Mouse (Mus musculus) gonadal fat pad, adult 2 months (tissue): ENCODE measurements around the gene Sdk2. TPM values are rescaled to one million over a fixed set of nuclear protein-coding genes. Genes with fewer than 3 reads are reported as not detected.

ENCODE experiments used
- DNase-seq: peaks from one replicate; pipeline ENCODE4 v3.0.0-alpha.2; 2012; ENCODE audit warnings: low read depth
- polyA plus RNA-seq: library from polyadenylated mRNA; depleted of rRNA; stranded (reverse); fragments of >200 nt; gene quantifications from 2 replicates; pipeline ENCODE4 v1.2.3, GENCODE M21; 2012

The Sdk2 gene
- polyA plus RNA-seq, 1 experiment, result 8.0 TPM

DNA sequence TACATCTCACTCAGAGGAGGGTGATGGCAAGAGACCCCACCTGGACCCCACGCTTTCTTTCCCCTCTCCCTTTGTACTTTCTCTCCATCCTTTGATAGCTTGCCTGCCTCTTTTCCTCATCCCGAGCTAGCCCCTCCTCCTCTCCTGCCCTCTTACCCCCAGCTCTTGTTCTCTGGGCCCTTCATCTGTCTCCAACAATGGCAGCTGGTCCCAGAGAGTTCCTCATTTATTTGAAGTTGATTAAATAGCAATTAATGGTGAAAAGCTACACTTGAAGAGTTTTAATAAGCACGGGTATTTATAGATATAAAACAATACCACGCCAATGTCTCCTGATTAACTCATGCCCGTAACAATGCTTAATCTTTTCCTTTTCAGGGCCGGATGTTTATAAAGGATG is 222.9 kb downstream of the Sdk2 start:
- no peak for DNase-seq

DNA sequence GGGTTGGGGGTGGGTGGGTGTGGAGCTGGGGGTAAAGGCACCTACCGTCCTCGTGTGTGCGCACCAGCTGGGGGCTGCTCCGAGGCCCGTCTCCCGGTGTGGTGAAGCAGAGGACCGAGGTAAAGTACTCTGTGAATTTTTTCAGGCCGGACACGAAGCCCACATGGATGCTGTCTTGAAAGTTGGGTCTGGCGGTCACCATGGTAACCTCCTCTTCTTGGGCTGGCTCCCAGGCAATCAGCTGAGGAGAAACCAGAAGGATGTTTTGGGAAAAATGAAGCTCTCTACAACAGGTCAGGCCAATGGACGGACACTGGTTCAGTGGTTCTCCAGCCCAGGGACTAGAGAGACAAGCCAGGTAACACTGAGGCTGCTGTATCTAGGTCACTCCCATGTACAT is 224.0 kb downstream of the Sdk2 start:
- DNase-seq, result no peak

GRCm38 (mm10) chr11:113831608-113832007 is 235.2 kb downstream of the Sdk2 start:
- DNase-seq, result no peak

DNA sequence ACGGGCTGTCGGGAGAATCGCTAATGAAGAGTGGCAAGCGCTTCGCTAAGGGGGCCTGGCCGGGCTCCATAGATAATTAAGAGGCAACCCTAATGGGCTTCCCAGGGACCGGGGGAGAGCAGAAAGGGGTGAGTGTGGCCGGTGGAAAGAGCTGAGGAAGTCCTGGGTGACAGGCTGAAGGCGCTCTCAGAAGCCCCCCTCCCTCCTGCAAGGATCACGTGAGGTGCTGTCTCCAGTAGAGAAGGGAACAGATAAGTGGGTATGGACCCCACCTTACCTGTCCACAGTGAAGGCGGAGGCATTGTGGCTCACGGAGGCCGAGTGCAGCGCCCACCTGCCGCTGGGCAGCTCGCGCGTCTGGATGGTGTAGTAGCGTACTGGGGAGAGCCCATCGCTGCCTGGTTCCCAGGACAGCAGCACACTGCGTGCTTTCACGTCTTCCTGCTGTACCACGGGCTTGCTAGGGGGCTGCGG is 238.7 kb downstream of the Sdk2 start:
- DNase-seq, result no peak

DNA sequence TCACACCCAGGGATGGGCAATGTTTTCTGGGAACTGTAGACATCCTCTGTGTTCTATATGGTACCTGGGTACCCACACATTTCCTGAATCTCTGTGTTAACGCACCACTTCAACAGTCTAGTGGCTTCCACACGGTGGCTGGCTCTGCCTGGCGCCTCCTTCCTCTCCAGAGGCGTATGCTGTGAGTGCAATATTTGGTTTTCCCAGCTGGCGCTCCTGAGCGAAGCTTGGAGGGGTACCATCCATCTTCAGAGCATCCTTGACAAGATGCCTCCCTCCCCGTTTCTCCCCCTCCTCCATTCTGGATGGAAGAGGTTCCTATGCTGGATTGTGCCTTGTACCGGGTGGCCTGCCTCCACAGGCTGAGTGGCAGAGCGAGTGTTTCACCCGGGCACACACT is 246.8 kb downstream of the Sdk2 start:
- DNase-seq, result no peak

- DNase-seq, result no peak
These were observed 247.8 kb downstream of the Sdk2 start for GRCm38 (mm10) chr11:113819001-113819400.

DNA sequence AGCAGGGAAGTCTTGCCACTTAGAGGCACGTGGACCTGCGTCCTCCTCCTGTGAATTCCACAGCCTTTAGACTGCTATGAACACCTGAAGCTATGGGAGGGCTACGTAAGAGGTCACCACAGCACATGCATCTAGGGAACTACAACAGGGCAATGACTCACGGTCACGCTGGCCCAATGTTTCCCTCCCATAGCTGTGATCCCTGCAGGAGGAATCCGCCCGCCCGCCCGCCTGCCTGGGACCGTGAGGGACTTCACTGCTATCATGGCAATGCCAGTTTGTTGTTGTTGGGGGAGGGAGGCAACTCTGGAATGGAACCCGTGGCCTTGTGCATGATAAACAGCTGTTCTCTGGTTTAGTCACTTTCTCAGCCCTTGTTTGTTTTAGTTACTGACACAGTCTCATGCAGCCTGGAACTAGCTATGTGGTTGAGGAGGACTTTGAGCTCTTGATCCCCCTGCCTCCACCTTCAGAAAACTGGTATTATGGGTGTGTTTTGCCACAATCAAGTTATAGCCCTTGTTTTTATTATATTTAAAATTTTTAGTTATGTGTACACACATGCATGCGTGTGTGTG is 249.8 kb downstream of the Sdk2 start:
- DNase-seq, result no peak

GRCm38 (mm10) chr11:113816439-113816838 is 250.4 kb downstream of the Sdk2 start:
- no peak for DNase-seq

GRCm38 (mm10) chr11:113811546-113812339 is 255.1 kb downstream of the Sdk2 start:
- no peak for DNase-seq

DNA sequence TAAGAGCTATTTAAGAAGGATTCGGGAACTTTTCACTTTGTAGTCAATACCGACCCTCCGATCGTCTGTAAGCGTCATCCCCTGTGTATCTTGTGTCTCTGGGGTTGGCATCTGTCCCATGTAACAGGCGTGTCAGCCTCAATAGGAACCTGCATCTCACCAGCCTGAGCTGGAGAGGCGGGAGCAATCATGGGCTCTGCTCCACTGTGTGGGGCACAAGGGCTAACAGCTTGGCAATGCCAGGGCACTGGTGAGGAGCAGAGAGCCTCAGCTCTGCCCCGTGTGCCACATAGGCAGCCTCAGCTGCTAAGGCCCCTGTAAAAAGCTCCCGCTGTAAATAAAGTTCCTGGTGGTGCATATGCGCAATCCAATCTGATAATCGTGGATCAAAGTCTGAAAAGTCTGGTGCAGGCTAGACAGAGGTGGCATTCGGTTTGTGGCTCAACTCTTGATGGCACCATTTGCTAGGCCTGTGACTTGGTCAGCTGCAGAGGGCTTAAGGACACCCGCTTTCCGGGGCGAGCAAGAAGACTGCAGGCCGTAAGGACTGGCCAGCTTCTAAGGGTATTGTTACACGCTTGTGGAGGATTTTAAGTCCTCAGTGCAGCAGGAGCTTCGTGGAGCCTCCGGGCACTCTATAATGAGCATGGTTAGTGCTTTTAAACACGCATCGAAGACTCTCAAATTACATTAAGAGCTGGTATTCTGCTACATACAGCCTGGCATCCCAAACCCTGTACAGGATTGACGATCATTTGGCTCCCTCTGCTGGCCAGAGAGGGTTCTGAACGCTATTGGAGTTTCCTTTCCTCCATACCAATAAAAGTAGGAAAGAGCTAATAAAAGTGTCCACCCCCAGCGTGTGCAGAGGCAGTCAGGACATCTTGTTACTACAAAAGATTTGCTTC is 256.0 kb downstream of the Sdk2 start:
- DNase-seq, result no peak

GRCm38 (mm10) chr11:113807086-113807485 is 259.8 kb downstream of the Sdk2 start:
- no peak for DNase-seq

- DNase-seq, result no peak
These were observed 260.3 kb downstream of the Sdk2 start for GRCm38 (mm10) chr11:113806382-113807077.

GRCm38 (mm10) chr11:113805974-113806373 is 260.9 kb downstream of the Sdk2 start:
- no peak for DNase-seq

GRCm38 (mm10) chr11:113803321-113803941 is 263.4 kb downstream of the Sdk2 start:
- DNase-seq, result no peak

- no peak for DNase-seq
These were observed 264.4 kb downstream of the Sdk2 start for GRCm38 (mm10) chr11:113802456-113802855.

DNA sequence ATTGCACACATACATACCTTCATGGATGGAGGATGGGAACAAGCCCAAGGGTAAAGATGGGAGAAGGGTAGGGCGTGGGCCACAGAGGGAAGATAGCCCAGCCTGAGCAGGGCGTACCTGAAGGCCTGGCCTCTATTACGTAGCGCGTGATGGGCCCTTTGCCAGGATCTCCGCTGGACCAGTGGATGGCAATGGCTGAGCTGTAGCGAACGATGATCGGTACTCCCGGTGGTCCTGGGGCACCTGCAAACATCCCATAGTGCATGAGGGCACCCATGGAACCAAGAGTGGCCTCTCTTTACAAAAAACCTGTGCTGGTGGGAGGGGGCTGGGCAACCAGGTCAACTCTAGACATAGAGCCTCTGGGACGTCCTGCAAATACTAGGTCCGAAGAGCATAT is 266.8 kb downstream of the Sdk2 start:
- DNase-seq, result no peak

DNA sequence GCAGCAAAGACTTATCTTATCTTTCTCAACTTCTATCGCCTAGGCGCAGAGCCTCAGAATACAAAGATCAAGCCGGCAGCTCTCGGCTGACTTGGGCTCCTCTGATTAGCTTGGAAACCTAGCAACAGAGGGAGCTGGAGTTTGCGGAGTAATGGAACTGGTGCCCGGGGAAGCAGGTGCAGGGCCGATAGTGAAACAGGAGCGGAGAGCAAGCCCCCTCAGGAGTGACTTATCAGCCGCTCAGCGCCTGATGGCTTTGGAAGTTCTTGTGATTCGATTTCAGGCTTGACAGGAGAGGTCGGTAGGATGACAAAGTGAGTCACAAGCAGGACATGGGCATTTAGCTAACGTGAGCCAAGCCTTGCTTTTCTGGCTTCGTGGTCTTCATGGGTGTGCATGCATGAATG is 267.8 kb downstream of the Sdk2 start:
- no peak for DNase-seq

GRCm38 (mm10) chr11:113798011-113798410 is 268.8 kb downstream of the Sdk2 start:
- DNase-seq, result no peak

DNA sequence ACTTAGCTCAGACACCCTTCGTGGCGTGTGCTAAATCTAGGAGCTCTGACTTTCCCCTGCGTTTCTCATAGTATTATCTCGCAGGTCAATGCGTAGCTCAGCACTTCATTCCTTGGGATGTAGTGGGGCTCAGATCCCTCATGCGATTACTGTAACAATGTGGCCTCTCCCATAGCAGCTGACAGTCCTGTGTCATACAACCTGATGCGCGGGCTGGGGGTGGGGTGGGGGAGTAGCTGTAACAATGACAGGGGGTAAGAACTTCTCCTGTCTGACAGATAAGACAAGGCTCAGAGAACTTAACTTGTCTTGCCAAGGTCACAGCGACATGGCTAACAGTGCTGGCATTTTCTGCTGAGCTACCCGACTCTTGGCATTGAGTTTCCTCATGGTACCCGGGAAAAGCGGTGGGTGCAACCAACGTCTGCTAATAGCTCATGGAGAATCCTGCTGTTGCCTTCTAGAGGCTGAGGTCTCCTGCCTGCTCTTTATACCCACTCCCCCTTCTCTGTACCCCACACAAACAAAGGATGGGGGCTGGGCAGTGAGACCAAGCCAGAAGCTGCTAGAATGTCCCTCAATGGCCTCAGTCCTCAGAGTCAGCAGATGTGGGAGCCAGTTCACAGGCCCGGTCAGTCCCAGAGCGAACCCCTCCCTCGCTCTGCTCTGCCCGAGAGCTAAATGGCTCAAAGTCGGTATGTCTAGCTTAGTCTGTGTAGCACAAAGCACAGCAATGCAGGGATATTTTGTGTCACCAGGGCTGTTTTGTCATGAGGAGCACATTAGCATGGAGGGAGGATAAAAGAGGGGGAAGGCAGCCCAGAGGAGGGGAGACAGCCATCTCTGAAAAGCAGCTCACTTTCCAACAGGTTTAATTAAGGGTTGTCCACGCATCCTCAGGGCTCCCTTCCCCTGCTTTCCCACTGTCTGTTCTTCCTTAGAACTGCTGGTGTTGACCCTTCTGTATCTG is 269.5 kb downstream of the Sdk2 start:
- DNase-seq, result no peak

- DNase-seq, result no peak
These were observed 271.0 kb downstream of the Sdk2 start for GRCm38 (mm10) chr11:113795846-113796245.
